Mouse (Mus musculus) liver, embryonic 12.5 days (tissue): Measurements from ENCODE around the gene Gm17349. TPM values are rescaled to one million over a fixed set of nuclear protein-coding genes. Genes with fewer than 3 reads are reported as not detected.

Experiments used
- ATAC-seq: fragments of 200-750 bp; cut with Nextera tagmentation; 2 replicates; pipeline ENCODE4 v1.8.0; 2017; ENCODE audit warnings: moderate number of reproducible peaks, mild to moderate bottlenecking, moderate library complexity
- H3K27ac ChIP-seq: fragments of 300-500 bp; sonication (generic); 2 replicates; pipeline ENCODE4 v1.5.1; 2016; ENCODE audit warnings: mild to moderate bottlenecking
- H3K27me3 ChIP-seq: fragments of 300-500 bp; sonication (generic); replicated peaks from 2 replicates; pipeline ENCODE4 v1.6.1; 2016; ENCODE audit warnings: mild to moderate bottlenecking, moderate library complexity
- H3K36me3 ChIP-seq: fragments of 300-500 bp; sonication (generic); 2 replicates; pipeline ENCODE4 v1.6.1; 2016; ENCODE audit warnings: mild to moderate bottlenecking, moderate library complexity
- H3K4me1 ChIP-seq: fragments of 300-500 bp; sonication (generic); 2 replicates; pipeline ENCODE4 v1.6.1; 2016
- H3K4me2 ChIP-seq: fragments of 300-500 bp; sonication (generic); 2 replicates; pipeline ENCODE4 v1.6.1; 2016; ENCODE audit warnings: mild to moderate bottlenecking, moderate library complexity
- H3K4me3 ChIP-seq: fragments of 300-500 bp; sonication (generic); 2 replicates; pipeline ENCODE4 v1.5.1; 2016; ENCODE audit warnings: mild to moderate bottlenecking, moderate library complexity
- H3K9ac ChIP-seq: fragments of 300-500 bp; sonication (generic); 2 replicates; pipeline ENCODE4 v1.6.1; 2016; ENCODE audit warnings: mild to moderate bottlenecking, moderate library complexity
- H3K9me3 ChIP-seq: fragments of 300-500 bp; sonication (generic); replicated peaks from 2 replicates; pipeline ENCODE4 v1.6.1; 2016; ENCODE audit warnings: mild to moderate bottlenecking, moderate library complexity
- WGBS: fragments of 180-500 bp; shearing (Covaris S2); methylation state at CpG from one replicate; pipeline ENCODE4 v1.1.7; 2016; ENCODE audit not compliant: insufficient replicate concordance; 5-methylcytosine and 5-hydroxymethylcytosine counted together
- polyA plus RNA-seq: library from polyadenylated mRNA; unstranded; fragments of >200 nt; fragmentation: Nextera tagmentation; extraction: Ambion mirVana; gene quantifications from 2 replicates; pipeline ENCODE4 v1.2.1, GENCODE M21; 2016

The Gm17349 gene
- polyA plus RNA-seq, 1 experiment from 2014 or later: not detected

GRCm38 (mm10) chr15:99688712-99689111 lies 16.6 kb downstream of the Gm17349 start:
- Histone ChIP-seq H3K9me3 (no peaks in the 10 kb centered on the region), H3K4me2 (no peak overlapping the region), H3K4me1 (no peaks in the 10 kb centered on the region), H3K27me3 (peaks cover 70% of the 10 kb centered on the region), H3K27ac (no peak overlapping the region), H3K9ac (no peak overlapping the region), H3K4me3 (no peak overlapping the region), H3K36me3 (no peaks in the 10 kb centered on the region)
- WGBS: 8% methylated on average over 4 of the region's 4 CpGs
- ATAC-seq: peak; percentile 23; the same call in 1 of the 2 replicates

- Histone ChIP-seq H3K4me2 (no peak overlapping the region), H3K9ac (no peak overlapping the region), H3K4me1 (no peaks in the 10 kb centered on the region), H3K9me3 (no peaks in the 10 kb centered on the region), H3K27ac (no peak overlapping the region), H3K36me3 (no peaks in the 10 kb centered on the region), H3K4me3 (no peak overlapping the region), H3K27me3 (peaks cover 51% of the 10 kb centered on the region)
- 74% methylated on average over 5 of the region's 5 CpGs for WGBS
- no peak for ATAC-seq
These were observed 21.1 kb downstream of the Gm17349 start for GRCm38 (mm10) chr15:99684156-99684555.

GRCm38 (mm10) chr15:99682880-99683279 lies 22.4 kb downstream of the Gm17349 start:
- no peak overlapping the region for H3K27ac ChIP-seq
- ATAC-seq: no peak
- WGBS: 69% methylated on average over 7 of the region's 7 CpGs
- H3K4me1 ChIP-seq: peaks cover 7% of the 10 kb centered on the region
- H3K9ac ChIP-seq: no peak overlapping the region
- no peak overlapping the region for H3K4me2 ChIP-seq
- H3K4me3 ChIP-seq: no peak overlapping the region
- H3K9me3 ChIP-seq: no peaks in the 10 kb centered on the region
- no peaks in the 10 kb centered on the region for H3K36me3 ChIP-seq
- H3K27me3 ChIP-seq: peaks cover 55% of the 10 kb centered on the region

GRCm38 (mm10) chr15:99679008-99679407 lies 26.3 kb downstream of the Gm17349 start:
- no peak for ATAC-seq
- Histone ChIP-seq H3K4me3 (no peak overlapping the region), H3K36me3 (no peaks in the 10 kb centered on the region), H3K27ac (no peak overlapping the region), H3K9me3 (no peaks in the 10 kb centered on the region), H3K9ac (no peak overlapping the region), H3K4me1 (peaks cover 7% of the 10 kb centered on the region), H3K27me3 (peaks cover 71% of the 10 kb centered on the region), H3K4me2 (no peak overlapping the region)
- 51% methylated on average over 7 of the region's 7 CpGs for WGBS

- Histone ChIP-seq H3K27ac (no peak overlapping the region), H3K27me3 (peaks cover 78% of the 10 kb centered on the region), H3K36me3 (no peaks in the 10 kb centered on the region), H3K9ac (no peak overlapping the region), H3K4me3 (no peak overlapping the region), H3K4me1 (peaks cover 7% of the 10 kb centered on the region), H3K4me2 (no peak overlapping the region), H3K9me3 (no peaks in the 10 kb centered on the region)
- no peak; the same call in 1 of the 2 replicates for ATAC-seq
- WGBS: 14% methylated on average over 13 of the region's 13 CpGs
These were observed 27.1 kb downstream of the Gm17349 start for GRCm38 (mm10) chr15:99678063-99678800.

- Histone ChIP-seq H3K36me3 (no peaks in the 10 kb centered on the region), H3K4me3 (no peak overlapping the region), H3K9me3 (no peaks in the 10 kb centered on the region), H3K4me1 (peaks cover 7% of the 10 kb centered on the region), H3K9ac (no peak overlapping the region), H3K27ac (no peak overlapping the region), H3K27me3 (peaks cover 88% of the 10 kb centered on the region), H3K4me2 (no peak overlapping the region)
- no peak for ATAC-seq
- 52% methylated on average over 8 of the region's 8 CpGs for WGBS
These were observed 28.2 kb downstream of the Gm17349 start for GRCm38 (mm10) chr15:99677089-99677488.

- no peaks in the 10 kb centered on the region for H3K36me3 ChIP-seq
- no peak overlapping the region for H3K4me3 ChIP-seq
- no peak overlapping the region for H3K4me2 ChIP-seq
- peaks cover 94% of the 10 kb centered on the region for H3K27me3 ChIP-seq
- no peak overlapping the region for H3K9ac ChIP-seq
- no peak overlapping the region for H3K27ac ChIP-seq
- no peak for ATAC-seq
- H3K4me1 ChIP-seq: peaks cover 16% of the 10 kb centered on the region
- 63% methylated on average over 3 of the region's 3 CpGs for WGBS
- no peaks in the 10 kb centered on the region for H3K9me3 ChIP-seq
These were observed 30.4 kb downstream of the Gm17349 start for GRCm38 (mm10) chr15:99674866-99675265.

GRCm38 (mm10) chr15:99671783-99672182 lies 33.5 kb downstream of the Gm17349 start:
- H3K4me3 ChIP-seq: no peak overlapping the region
- no peak for ATAC-seq

GRCm38 (mm10) chr15:99670964-99671670 lies 34.2 kb downstream of the Gm17349 start:
- Histone ChIP-seq H3K9me3 (peaks cover 4% of the 10 kb centered on the region; the same call in 1 of the 2 replicates), H3K27ac (no peak overlapping the region), H3K9ac (peak overlapping the region; percentile 43; the same call in 1 of the 2 replicates), H3K4me2 (peak overlapping the region; percentile 69), H3K36me3 (no peaks in the 10 kb centered on the region), H3K4me1 (peaks cover 11% of the 10 kb centered on the region), H3K4me3 (peak overlapping the region; percentile 52), H3K27me3 (peaks cover 100% of the 10 kb centered on the region)
- ATAC-seq: no peak
- 8% methylated on average over 12 of the region's 17 CpGs for WGBS

More at GRCm38 (mm10) chr15:99671783-99672182, 33.5 kb downstream of the Gm17349 start:
- no peak overlapping the region for H3K9ac ChIP-seq
- peaks cover 4% of the 10 kb centered on the region; the same call in 1 of the 2 replicates for H3K9me3 ChIP-seq
- H3K4me2 ChIP-seq: no peak overlapping the region
- peaks cover 100% of the 10 kb centered on the region for H3K27me3 ChIP-seq
- peaks cover 10% of the 10 kb centered on the region for H3K4me1 ChIP-seq
- no peak overlapping the region for H3K27ac ChIP-seq
- 54% methylated on average over 14 of the region's 14 CpGs for WGBS
- H3K36me3 ChIP-seq: no peaks in the 10 kb centered on the region

GRCm38 (mm10) chr15:99670154-99670821 lies 35.0 kb downstream of the Gm17349 start, which contains the start of gene Asic1:
Gene Asic1 (plus strand): TSS chr15:99670368.
- Histone ChIP-seq H3K36me3 (no peaks in the 10 kb centered on the region), H3K4me3 (peak within 1 kb of the TSS; percentile 52), H3K4me1 (peaks cover 18% of the 10 kb centered on the region), H3K9ac (peak within 1 kb of the TSS; percentile 43), H3K9me3 (peaks cover 4% of the 10 kb centered on the region; the same call in 1 of the 2 replicates), H3K4me2 (peak within 1 kb of the TSS; percentile 69), H3K27ac (no peak within 1 kb of the TSS), H3K27me3 (peaks cover 100% of the 10 kb centered on the region)
- no peak for ATAC-seq
- WGBS: under 1% methylated on average over 62 of the region's 74 CpGs

- no peaks in the 10 kb centered on the region for H3K36me3 ChIP-seq
- H3K9me3 ChIP-seq: peaks cover 4% of the 10 kb centered on the region; the same call in 1 of the 2 replicates
- no peak overlapping the region for H3K4me3 ChIP-seq
- peaks cover 100% of the 10 kb centered on the region for H3K27me3 ChIP-seq
- 8% methylated on average over 1 of the region's 1 CpGs for WGBS
- ATAC-seq: no peak
- H3K4me2 ChIP-seq: no peak overlapping the region
- peaks cover 27% of the 10 kb centered on the region for H3K4me1 ChIP-seq
- no peak overlapping the region for H3K27ac ChIP-seq
- H3K9ac ChIP-seq: no peak overlapping the region
These were observed 35.9 kb downstream of the Gm17349 start for GRCm38 (mm10) chr15:99669392-99669791.
